Mouse (Mus musculus) ES-Bruce4 (cell line): Measurements from ENCODE around the gene Zmat5. TPM values are rescaled to one million over a fixed set of nuclear protein-coding genes. Genes with fewer than 3 reads are reported as not detected.
"Not testable (repeated sequence)": the region's sequence is repeated elsewhere in the genome, so short reads cannot be mapped to it uniquely, and the experiment has no call there.

Experiments used
- H3K27ac ChIP-seq: 2 replicates; pipeline ENCODE4 v1.5.1; 2012; ENCODE audit warnings: low read length, inconsistent platforms; ENCODE audit not compliant: insufficient read depth
- H3K27me3 ChIP-seq: 2 replicates; pipeline ENCODE4 v1.6.1; 2012; ENCODE audit warnings: mild to moderate bottlenecking, low read length, inconsistent platforms; ENCODE audit not compliant: control insufficient read depth, poor library complexity, insufficient read depth, severe bottlenecking
- H3K36me3 ChIP-seq: 2 replicates; pipeline ENCODE4 v1.6.1; 2012; ENCODE audit warnings: inconsistent platforms, mild to moderate bottlenecking, low read length, moderate library complexity; ENCODE audit not compliant: control insufficient read depth, poor library complexity, insufficient read depth, severe bottlenecking
- H3K4me1 ChIP-seq: one replicate; pipeline ENCODE4 v1.8.1; 2011; ENCODE audit warnings: low read length; ENCODE audit not compliant: control insufficient read depth, insufficient read depth
- H3K4me3 ChIP-seq: 2 replicates; pipeline ENCODE4 v1.5.1; 2011; ENCODE audit warnings: low read depth, mild to moderate bottlenecking, low read length
- H3K9ac ChIP-seq: 2 replicates; pipeline ENCODE4 v1.6.1; 2012; ENCODE audit warnings: low read depth, mild to moderate bottlenecking, inconsistent platforms; ENCODE audit not compliant: poor library complexity, severe bottlenecking
- H3K9me3 ChIP-seq: replicated peaks from 2 replicates; pipeline ENCODE4 v1.6.1; 2012; ENCODE audit warnings: mild to moderate bottlenecking, low read length, inconsistent platforms; ENCODE audit not compliant: control insufficient read depth, poor library complexity, insufficient read depth, severe bottlenecking
- CTCF ChIP-seq: IDR thresholded peaks from one replicate; pipeline ENCODE4 v1.8.1; 2011; ENCODE audit warnings: low read depth, low read length
- EP300 ChIP-seq: IDR thresholded peaks from 2 replicates; pipeline ENCODE4 v1.6.1; 2011; ENCODE audit warnings: low read depth, low read length; ENCODE audit not compliant: insufficient read depth
- POLR2A ChIP-seq: IDR thresholded peaks from one replicate; pipeline ENCODE4 v1.8.1; 2011; ENCODE audit warnings: low read length; ENCODE audit not compliant: insufficient read depth
- polyA plus RNA-seq: library from polyadenylated mRNA; stranded (reverse); fragments of >200 nt; gene quantifications from 2 replicates; pipeline ENCODE4 v1.2.4, GENCODE M21; 2011; ENCODE audit warnings: low read depth; ENCODE audit not compliant: missing spikeins, insufficient read depth, insufficient read length

The Zmat5 gene
- polyA plus RNA-seq, 1 experiment: 19.3 TPM

GRCm38 (mm10) chr11:4692162-4692561 is 12.3 kb upstream of the Zmat5 start:
- TF ChIP-seq POLR2A (no peak), CTCF (no peak), EP300 (no peak)
- Histone ChIP-seq H3K27me3 (no peaks in the 10 kb centered on the region), H3K4me1 (no peaks in the 10 kb centered on the region), H3K9ac (no peak overlapping the region), H3K36me3 (no peaks in the 10 kb centered on the region), H3K9me3 (no peaks in the 10 kb centered on the region), H3K27ac (no peak overlapping the region), H3K4me3 (no peak overlapping the region)

GRCm38 (mm10) chr11:4697043-4697983 is 7.2 kb upstream of the Zmat5 start:
- Histone ChIP-seq H3K4me3 (no peak overlapping the region), H3K27me3 (no peaks in the 10 kb centered on the region), H3K27ac (no peak overlapping the region), H3K36me3 (peaks cover 16% of the 10 kb centered on the region), H3K9ac (no peak overlapping the region), H3K4me1 (no peaks in the 10 kb centered on the region), H3K9me3 (no peaks in the 10 kb centered on the region)
- TF ChIP-seq EP300 (no peak), CTCF (peak; percentile 23)

- Histone ChIP-seq H3K4me3 (no peak overlapping the region), H3K36me3 (peaks cover 17% of the 10 kb centered on the region), H3K27me3 (no peaks in the 10 kb centered on the region), H3K9me3 (no peaks in the 10 kb centered on the region), H3K27ac (no peak overlapping the region), H3K9ac (no peak overlapping the region), H3K4me1 (no peaks in the 10 kb centered on the region)
- no peak for TF ChIP-seq POLR2A
- TF ChIP-seq EP300: no peak
- TF ChIP-seq CTCF: no peak
Measured at GRCm38 (mm10) chr11:4700726-4701125, 3.8 kb upstream of the Zmat5 start.

GRCm38 (mm10) chr11:4703688-4704071 is 798 bp upstream of the Zmat5 start:
- TF ChIP-seq CTCF (no peak), POLR2A (no peak), EP300 (no peak)
- no peaks in the 10 kb centered on the region for H3K9me3 ChIP-seq
- no peaks in the 10 kb centered on the region for H3K27me3 ChIP-seq
- peak overlapping the region; percentile 49 for H3K9ac ChIP-seq
- H3K27ac ChIP-seq: peak overlapping the region; percentile 11; the same call in 1 of the 2 replicates
- peaks cover 17% of the 10 kb centered on the region for H3K36me3 ChIP-seq
- H3K4me3 ChIP-seq: peak overlapping the region; percentile 86
- H3K4me1 ChIP-seq: no peaks in the 10 kb centered on the region

GRCm38 (mm10) chr11:4705178-4705577 is 700 bp downstream of the Zmat5 start:
- Histone ChIP-seq H3K4me1 (no peaks in the 10 kb centered on the region), H3K9me3 (no peaks in the 10 kb centered on the region), H3K36me3 (peaks cover 17% of the 10 kb centered on the region), H3K27ac (peak overlapping the region; percentile 84), H3K9ac (peak overlapping the region; percentile 72), H3K27me3 (no peaks in the 10 kb centered on the region), H3K4me3 (peak overlapping the region; percentile 92)
- TF ChIP-seq POLR2A: no peak
- TF ChIP-seq CTCF: no peak
- no peak for TF ChIP-seq EP300

GRCm38 (mm10) chr11:4710188-4710587 is 5.7 kb downstream of the Zmat5 start:
- not testable (repeated sequence) for H3K9me3 ChIP-seq, H3K4me3 ChIP-seq, H3K36me3 ChIP-seq, H3K9ac ChIP-seq, H3K27me3 ChIP-seq, H3K27ac ChIP-seq, H3K4me1 ChIP-seq
